Mouse (Mus musculus): ENCODE measurements around the gene Fam160a1. TPM values are rescaled to one million over a fixed set of nuclear protein-coding genes. Genes with fewer than 3 reads are reported as not detected.

The Fam160a1 gene
- polyA plus RNA-seq, 1 experiment from 2014 or later: 6.1 TPM

GRCm38 (mm10) chr3:85635591-85635990 is 181.5 kb downstream of the Fam160a1 start:
- H3K9ac ChIP-seq (replicated peaks; ENCODE audit: low read length): no peak overlapping the region
- H3K4me1 ChIP-seq (ENCODE audit: insufficient read depth, low read length): no peaks in the 10 kb centered on the region
- no peaks in the 10 kb centered on the region for H3K9me3 ChIP-seq (ENCODE audit: low read length)
- WGBS: 84% methylated on average over 2 of the region's 2 CpGs
- H3K27ac ChIP-seq (ENCODE audit: low read length): no peak overlapping the region
- no peaks in the 10 kb centered on the region for H3K36me3 ChIP-seq (ENCODE audit: insufficient read depth, low read length)
- no peak overlapping the region for H3K4me2 ChIP-seq (replicated peaks; ENCODE audit: low read depth, low read length)
- no peak overlapping the region for H3K4me3 ChIP-seq (ENCODE audit: low read length)
- no peaks in the 10 kb centered on the region for H3K27me3 ChIP-seq (ENCODE audit: insufficient read depth, low read length)
- ATAC-seq (ENCODE audit: low FRiP score, low TSS enrichment): no peak

GRCm38 (mm10) chr3:85635126-85635419 is 182.0 kb downstream of the Fam160a1 start:
- no peak overlapping the region for H3K4me2 ChIP-seq (replicated peaks; ENCODE audit: low read depth, low read length)
- no peaks in the 10 kb centered on the region for H3K4me1 ChIP-seq (ENCODE audit: insufficient read depth, low read length)
- no peaks in the 10 kb centered on the region for H3K27me3 ChIP-seq (ENCODE audit: insufficient read depth, low read length)
- 29% methylated on average over 2 of the region's 2 CpGs for WGBS
- H3K9me3 ChIP-seq (ENCODE audit: low read length): no peaks in the 10 kb centered on the region
- no peaks in the 10 kb centered on the region for H3K36me3 ChIP-seq (ENCODE audit: insufficient read depth, low read length)
- no peak overlapping the region for H3K4me3 ChIP-seq (ENCODE audit: low read length)
- ATAC-seq (ENCODE audit: low FRiP score, low TSS enrichment): peak; percentile 42; the same call in 1 of the 2 replicates
- no peak overlapping the region for H3K27ac ChIP-seq (ENCODE audit: low read length)
- H3K9ac ChIP-seq (replicated peaks; ENCODE audit: low read length): no peak overlapping the region

DNA sequence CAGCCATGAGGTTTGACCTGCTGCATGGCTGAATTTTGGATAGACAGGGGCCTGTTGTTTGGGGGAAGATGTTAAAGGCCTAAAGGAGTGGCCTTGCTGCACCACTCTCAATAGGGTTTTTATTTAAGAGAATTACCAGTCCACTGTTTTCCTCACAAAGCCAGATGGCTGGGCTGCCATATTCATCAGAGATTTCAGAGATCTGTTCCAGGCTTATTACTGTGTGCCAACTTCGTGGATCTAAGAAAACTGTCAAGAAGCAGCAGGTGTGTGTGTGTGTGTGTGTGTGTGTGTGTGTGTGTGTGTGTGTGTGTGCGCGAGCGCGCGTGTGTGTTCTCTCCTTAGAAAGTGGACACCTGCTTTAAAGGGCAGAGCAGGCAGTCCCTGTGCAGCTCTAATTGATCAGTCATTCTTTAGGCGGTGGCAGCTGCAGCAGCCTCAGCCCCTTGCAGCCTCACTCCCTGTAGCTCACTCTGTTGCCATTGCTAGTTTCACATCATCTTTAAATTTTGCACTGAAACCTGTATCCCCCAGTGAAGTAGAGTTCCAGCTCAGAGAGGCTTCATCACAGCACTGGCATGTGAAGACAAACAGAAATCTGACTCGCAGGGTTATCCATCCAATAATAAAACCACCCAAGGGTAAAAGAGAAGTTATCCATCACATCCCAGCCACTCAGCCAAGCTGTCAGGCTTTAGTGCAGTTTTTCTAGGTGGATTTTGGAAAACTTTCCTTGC is 182.5 kb downstream of the Fam160a1 start:
- WGBS: 51% methylated on average over 8 of the region's 8 CpGs
- H3K4me2 ChIP-seq (replicated peaks; ENCODE audit: low read depth, low read length): no peak overlapping the region
- H3K4me3 ChIP-seq (ENCODE audit: low read length): no peak overlapping the region
- H3K27me3 ChIP-seq (ENCODE audit: insufficient read depth, low read length): no peaks in the 10 kb centered on the region
- H3K27ac ChIP-seq (ENCODE audit: low read length): no peak overlapping the region
- no peaks in the 10 kb centered on the region for H3K9me3 ChIP-seq (ENCODE audit: low read length)
- H3K4me1 ChIP-seq (ENCODE audit: insufficient read depth, low read length): no peaks in the 10 kb centered on the region
- ATAC-seq (ENCODE audit: low FRiP score, low TSS enrichment): peak; percentile 69
- no peak overlapping the region for H3K9ac ChIP-seq (replicated peaks; ENCODE audit: low read length)
- no peaks in the 10 kb centered on the region for H3K36me3 ChIP-seq (ENCODE audit: insufficient read depth, low read length)

- no peak for ATAC-seq (ENCODE audit: low FRiP score, low TSS enrichment)
- H3K36me3 ChIP-seq (ENCODE audit: insufficient read depth, low read length): no peaks in the 10 kb centered on the region
- H3K4me2 ChIP-seq (replicated peaks; ENCODE audit: low read depth, low read length): no peak overlapping the region
- no peaks in the 10 kb centered on the region for H3K9me3 ChIP-seq (ENCODE audit: low read length)
- no peak overlapping the region for H3K4me3 ChIP-seq (ENCODE audit: low read length)
- H3K27me3 ChIP-seq (ENCODE audit: insufficient read depth, low read length): no peaks in the 10 kb centered on the region
- no peak overlapping the region for H3K9ac ChIP-seq (replicated peaks; ENCODE audit: low read length)
- H3K4me1 ChIP-seq (ENCODE audit: insufficient read depth, low read length): no peaks in the 10 kb centered on the region
- no peak overlapping the region for H3K27ac ChIP-seq (ENCODE audit: low read length)
- WGBS: 81% methylated on average over 2 of the region's 2 CpGs
Measured at GRCm38 (mm10) chr3:85633733-85634132, 183.4 kb downstream of the Fam160a1 start.

DNA sequence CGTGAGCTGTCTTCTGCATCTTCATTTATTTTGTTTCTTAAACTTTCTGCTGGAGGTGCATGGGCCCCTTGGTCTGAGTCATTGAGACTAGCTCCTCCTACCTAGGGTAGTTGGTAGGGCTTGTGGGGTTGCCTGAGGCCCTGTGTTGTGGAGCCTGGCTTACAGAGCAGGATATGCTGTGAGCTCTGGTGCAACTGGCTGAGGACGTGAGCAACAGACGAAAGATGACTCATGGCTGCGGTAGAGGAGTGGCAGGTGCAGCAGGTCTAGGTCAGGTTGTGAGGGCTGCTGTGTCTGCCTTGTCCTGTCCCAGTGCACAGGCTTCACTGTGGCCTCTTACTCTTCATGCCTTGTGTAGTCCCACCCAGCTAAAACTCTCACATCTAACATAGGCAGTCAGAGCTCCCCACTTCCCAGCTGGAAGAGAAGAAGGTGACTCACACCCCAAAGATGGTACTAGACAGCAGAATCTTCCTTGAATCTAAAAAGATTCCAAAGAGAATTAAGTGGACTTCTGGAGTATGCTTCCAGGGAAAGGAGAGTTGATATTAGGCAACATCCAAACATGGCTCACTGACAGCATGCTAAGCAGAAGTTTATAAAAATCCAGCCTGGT is 187.1 kb downstream of the Fam160a1 start:
- Histone ChIP-seq H3K27me3 (ENCODE audit: insufficient read depth, low read length) (no peaks in the 10 kb centered on the region), H3K36me3 (ENCODE audit: insufficient read depth, low read length) (no peaks in the 10 kb centered on the region), H3K9ac (replicated peaks; ENCODE audit: low read length) (no peak overlapping the region), H3K4me3 (ENCODE audit: low read length) (no peak overlapping the region), H3K27ac (ENCODE audit: low read length) (no peak overlapping the region), H3K4me1 (ENCODE audit: insufficient read depth, low read length) (no peaks in the 10 kb centered on the region), H3K4me2 (replicated peaks; ENCODE audit: low read depth, low read length) (no peak overlapping the region), H3K9me3 (ENCODE audit: low read length) (no peaks in the 10 kb centered on the region)
- WGBS: 92% methylated on average over 4 of the region's 4 CpGs
- no peak for ATAC-seq (ENCODE audit: low FRiP score, low TSS enrichment)

- H3K4me2 ChIP-seq (replicated peaks; ENCODE audit: low read depth, low read length): no peak overlapping the region
- WGBS: 89% methylated on average over 1 of the region's 1 CpGs
- H3K27me3 ChIP-seq (ENCODE audit: insufficient read depth, low read length): no peaks in the 10 kb centered on the region
- no peak overlapping the region for H3K9ac ChIP-seq (replicated peaks; ENCODE audit: low read length)
- H3K36me3 ChIP-seq (ENCODE audit: insufficient read depth, low read length): peaks cover 14% of the 10 kb centered on the region; the same call in 1 of the 2 replicates
- ATAC-seq (ENCODE audit: low FRiP score, low TSS enrichment): no peak
- no peaks in the 10 kb centered on the region for H3K9me3 ChIP-seq (ENCODE audit: low read length)
- H3K27ac ChIP-seq (ENCODE audit: low read length): no peak overlapping the region
- no peaks in the 10 kb centered on the region for H3K4me1 ChIP-seq (ENCODE audit: insufficient read depth, low read length)
- H3K4me3 ChIP-seq (ENCODE audit: low read length): no peak overlapping the region
Measured at GRCm38 (mm10) chr3:85619751-85620150, 197.3 kb downstream of the Fam160a1 start.

GRCm38 (mm10) chr3:85619345-85619744 is 197.7 kb downstream of the Fam160a1 start:
- no peak overlapping the region for H3K27ac ChIP-seq (ENCODE audit: low read length)
- WGBS: 87% methylated on average over 5 of the region's 5 CpGs
- ATAC-seq (ENCODE audit: low FRiP score, low TSS enrichment): no peak
- no peaks in the 10 kb centered on the region for H3K9me3 ChIP-seq (ENCODE audit: low read length)
- H3K4me3 ChIP-seq (ENCODE audit: low read length): no peak overlapping the region
- H3K27me3 ChIP-seq (ENCODE audit: insufficient read depth, low read length): no peaks in the 10 kb centered on the region
- H3K4me1 ChIP-seq (ENCODE audit: insufficient read depth, low read length): no peaks in the 10 kb centered on the region
- H3K9ac ChIP-seq (replicated peaks; ENCODE audit: low read length): no peak overlapping the region
- H3K4me2 ChIP-seq (replicated peaks; ENCODE audit: low read depth, low read length): no peak overlapping the region
- H3K36me3 ChIP-seq (ENCODE audit: insufficient read depth, low read length): peaks cover 14% of the 10 kb centered on the region; the same call in 1 of the 2 replicates

DNA sequence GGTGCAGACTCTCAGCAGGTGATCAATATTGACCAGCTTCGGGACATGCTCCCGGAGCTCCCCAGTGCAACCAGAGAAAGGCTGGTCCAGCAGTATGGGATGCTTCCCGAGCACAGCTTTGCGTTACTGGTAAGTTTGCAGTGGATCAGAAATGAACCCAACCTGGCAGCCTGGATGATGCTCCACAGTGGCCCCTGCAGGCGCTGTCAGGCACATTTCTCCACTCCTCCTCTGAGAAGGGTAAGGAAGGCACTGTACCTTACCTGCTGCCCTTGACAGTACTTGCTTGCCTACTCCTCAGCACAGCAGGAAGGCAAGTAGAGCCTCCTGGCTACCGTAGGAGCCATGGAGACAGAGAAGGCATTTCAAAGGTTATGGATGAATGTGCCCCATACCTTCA is 198.2 kb downstream of the Fam160a1 start:
- no peak for ATAC-seq (ENCODE audit: low FRiP score, low TSS enrichment)
- Histone ChIP-seq H3K36me3 (ENCODE audit: insufficient read depth, low read length) (peaks cover 14% of the 10 kb centered on the region; the same call in 1 of the 2 replicates), H3K4me1 (ENCODE audit: insufficient read depth, low read length) (no peaks in the 10 kb centered on the region), H3K4me3 (ENCODE audit: low read length) (no peak overlapping the region), H3K27ac (ENCODE audit: low read length) (no peak overlapping the region), H3K9me3 (ENCODE audit: low read length) (no peaks in the 10 kb centered on the region), H3K4me2 (replicated peaks; ENCODE audit: low read depth, low read length) (no peak overlapping the region), H3K9ac (replicated peaks; ENCODE audit: low read length) (no peak overlapping the region), H3K27me3 (ENCODE audit: insufficient read depth, low read length) (no peaks in the 10 kb centered on the region)
- WGBS: 81% methylated on average over 6 of the region's 6 CpGs

GRCm38 (mm10) chr3:85616389-85616788 is 200.7 kb downstream of the Fam160a1 start:
- H3K27me3 ChIP-seq (ENCODE audit: insufficient read depth, low read length): no peaks in the 10 kb centered on the region
- H3K4me3 ChIP-seq (ENCODE audit: low read length): no peak overlapping the region
- no peak overlapping the region for H3K4me2 ChIP-seq (replicated peaks; ENCODE audit: low read depth, low read length)
- H3K36me3 ChIP-seq (ENCODE audit: insufficient read depth, low read length): peaks cover 14% of the 10 kb centered on the region
- ATAC-seq (ENCODE audit: low FRiP score, low TSS enrichment): no peak
- H3K9ac ChIP-seq (replicated peaks; ENCODE audit: low read length): no peak overlapping the region
- no peak overlapping the region for H3K27ac ChIP-seq (ENCODE audit: low read length)
- WGBS: 85% methylated on average over 1 of the region's 1 CpGs
- H3K4me1 ChIP-seq (ENCODE audit: insufficient read depth, low read length): no peaks in the 10 kb centered on the region
- H3K9me3 ChIP-seq (ENCODE audit: low read length): no peaks in the 10 kb centered on the region
